Mouse (Mus musculus) kidney, adult 2 months (tissue): ENCODE results near the gene Zfp14.

Experiments used
- CTCF ChIP-seq: fragments of 200-500 bp; conservative IDR thresholded peaks from 2 replicates; pipeline ENCODE4 v1.5.1; 2011; ENCODE audit warnings: low read depth, mild to moderate bottlenecking, control low read depth, low read length, moderate library complexity, mixed read lengths; ENCODE audit not compliant: insufficient read depth, insufficient read length
- POLR2A ChIP-seq: fragments of 200-500 bp; IDR thresholded peaks from one replicate; pipeline ENCODE4 v1.6.1; 2011; ENCODE audit warnings: low read depth, low read length, control low read depth

DNA sequence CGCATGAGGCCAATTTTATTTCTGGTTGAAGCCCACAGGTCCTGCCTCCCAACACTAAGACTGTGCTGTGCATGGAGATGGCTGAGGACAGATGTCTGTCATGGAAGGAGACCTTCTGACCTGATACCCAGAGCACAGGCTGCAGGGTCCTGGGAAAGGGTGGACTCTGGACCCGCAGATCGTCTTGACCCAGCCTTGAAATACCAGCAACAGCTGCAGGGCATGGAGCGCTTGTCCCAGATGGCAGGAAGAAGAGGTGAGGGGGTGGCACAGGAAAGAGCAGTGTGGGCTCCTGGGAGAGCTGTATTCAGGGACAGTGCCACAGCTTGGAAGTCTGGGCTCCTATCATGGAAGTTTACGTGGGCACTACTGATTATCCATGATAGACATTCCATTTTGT lies 63.6 kb downstream of the Zfp14 start:
- TF ChIP-seq CTCF = no peak
- no peak for TF ChIP-seq POLR2A
